Mouse (Mus musculus) limb, embryonic 11.5 days (tissue): Measurements from ENCODE around the gene Osbpl10. TPM values are rescaled to one million over a fixed set of nuclear protein-coding genes. Genes with fewer than 3 reads are reported as not detected.

Experiments used
- ATAC-seq: fragments of 200-750 bp; cut with Nextera tagmentation; 2 replicates; pipeline ENCODE4 v1.8.0; 2017; ENCODE audit warnings: low read depth; ENCODE audit not compliant: insufficient number of reproducible peaks, low FRiP score, low TSS enrichment
- DNase-seq: peaks from one replicate; pipeline ENCODE4 v3.0.0-alpha.2; 2015; ENCODE audit warnings: low spot score
- H3K27ac ChIP-seq: fragments of 300-500 bp; sonication (generic); replicated peaks from 2 replicates; pipeline ENCODE4 v1.5.1; 2014; ENCODE audit warnings: low read depth, mild to moderate bottlenecking, low read length
- H3K27me3 ChIP-seq: fragments of 300-500 bp; sonication (generic); 2 replicates; pipeline ENCODE4 v1.6.1; 2014; ENCODE audit warnings: mild to moderate bottlenecking, low read length, mixed read lengths; ENCODE audit not compliant: control insufficient read depth, insufficient read depth
- H3K36me3 ChIP-seq: fragments of 300-500 bp; sonication (generic); 2 replicates; pipeline ENCODE4 v1.6.1; 2014; ENCODE audit warnings: mild to moderate bottlenecking, low read length, moderate library complexity, mixed read lengths; ENCODE audit not compliant: control insufficient read depth, insufficient read depth
- H3K4me1 ChIP-seq: fragments of 300-500 bp; sonication (generic); 2 replicates; pipeline ENCODE4 v1.6.1; 2014; ENCODE audit warnings: low read length, mixed read lengths; ENCODE audit not compliant: control insufficient read depth, insufficient read depth
- H3K4me2 ChIP-seq: fragments of 300-500 bp; sonication (generic); 2 replicates; pipeline ENCODE4 v1.6.1; 2014; ENCODE audit warnings: low read depth, mild to moderate bottlenecking, moderate library complexity; ENCODE audit not compliant: severe bottlenecking
- H3K4me3 ChIP-seq: fragments of 300-500 bp; sonication (generic); 2 replicates; pipeline ENCODE4 v1.5.1; 2014; ENCODE audit warnings: low read depth, low read length
- H3K9ac ChIP-seq: fragments of 300-500 bp; sonication (generic); 2 replicates; pipeline ENCODE4 v1.6.1; 2014; ENCODE audit warnings: mild to moderate bottlenecking, low read length
- H3K9me3 ChIP-seq: fragments of 300-500 bp; sonication (generic); 2 replicates; pipeline ENCODE4 v1.6.1; 2016; ENCODE audit warnings: low read length; ENCODE audit not compliant: control insufficient read depth
- WGBS: fragments of 180-500 bp; shearing (Covaris S2); extraction: QIAGEN DNeasy Blood & Tissue Kit; methylation state at CpG from one replicate; pipeline ENCODE4 v1.1.7; 2014; 5-methylcytosine and 5-hydroxymethylcytosine counted together
- polyA plus RNA-seq: library from polyadenylated mRNA; unstranded; fragments of >200 nt; fragmentation: Nextera tagmentation; extraction: Ambion mirVana; gene quantifications from 2 replicates; pipeline ENCODE4 v1.2.1, GENCODE M21; 2014

Gene Osbpl10
- polyA plus RNA-seq, 1 experiment from 2014 or later = 1.3 TPM

DNA sequence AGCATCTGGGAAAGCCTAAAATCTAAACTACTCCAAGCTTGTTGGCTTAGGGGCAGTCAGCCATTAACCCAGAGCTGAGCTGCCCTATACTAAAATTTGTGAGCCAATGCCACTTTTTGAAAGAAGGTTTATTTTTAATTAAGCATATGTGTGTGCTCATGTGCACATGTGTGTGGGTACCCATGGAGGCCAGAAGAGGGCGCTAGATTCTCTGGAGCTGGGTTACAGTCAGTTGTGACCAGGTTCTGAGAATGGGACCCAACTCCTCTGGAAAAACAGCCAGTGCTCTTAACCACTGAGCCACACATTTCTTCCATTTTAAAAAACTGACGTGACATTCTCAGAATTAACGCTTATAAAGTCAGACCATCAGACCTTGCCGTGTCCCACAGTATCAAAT lies 119.0 kb downstream of the Osbpl10 start:
- no peak overlapping the region for H3K9ac ChIP-seq
- WGBS = 85% methylated on average over 4 of the region's 4 CpGs
- no peak overlapping the region for H3K4me3 ChIP-seq
- ATAC-seq (no peak), DNase-seq (no peak)
- H3K36me3 ChIP-seq = no peaks in the 10 kb centered on the region
- no peak overlapping the region for H3K4me2 ChIP-seq
- no peaks in the 10 kb centered on the region for H3K9me3 ChIP-seq
- no peaks in the 10 kb centered on the region for H3K4me1 ChIP-seq
- H3K27ac ChIP-seq = no peak overlapping the region
- no peaks in the 10 kb centered on the region for H3K27me3 ChIP-seq

DNA sequence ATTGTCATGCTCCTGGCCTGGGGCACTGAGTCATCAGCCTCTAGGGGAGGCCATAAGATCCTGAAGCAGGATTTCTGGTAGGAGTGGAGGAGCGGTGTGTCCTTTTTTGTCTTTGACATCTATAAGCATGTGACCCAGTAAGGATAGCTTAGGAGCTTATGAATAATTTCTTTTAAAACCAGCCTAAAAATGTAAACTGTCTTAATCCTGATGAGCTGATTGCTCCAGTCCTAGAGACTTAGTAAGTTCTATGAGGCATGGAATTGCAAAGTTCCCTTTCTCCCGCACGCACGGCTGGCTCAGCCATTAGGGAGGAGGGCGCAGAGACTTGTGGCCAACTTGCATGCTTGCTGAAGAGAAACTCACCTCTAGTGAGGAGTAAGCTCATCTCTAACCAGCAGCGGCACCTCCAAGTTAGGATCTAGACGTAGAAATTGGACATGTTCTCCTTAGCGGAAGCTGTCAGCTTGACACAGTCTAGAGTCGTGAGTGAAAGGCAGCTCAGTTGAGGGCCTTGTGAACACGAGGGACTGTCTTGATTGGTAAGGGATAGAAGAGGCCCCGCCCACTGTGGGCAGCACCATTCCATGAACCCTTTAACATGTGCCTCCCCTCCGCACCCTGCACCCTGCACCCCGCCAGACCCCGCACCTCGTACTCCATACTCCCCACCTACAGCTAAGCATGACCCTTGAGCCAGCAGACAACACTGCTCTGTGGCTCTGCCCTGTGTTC lies 122.0 kb downstream of the Osbpl10 start:
- Histone ChIP-seq H3K9me3 (no peaks in the 10 kb centered on the region), H3K4me1 (no peaks in the 10 kb centered on the region), H3K9ac (no peak overlapping the region), H3K4me2 (no peak overlapping the region), H3K27ac (no peak overlapping the region), H3K27me3 (no peaks in the 10 kb centered on the region), H3K36me3 (no peaks in the 10 kb centered on the region), H3K4me3 (no peak overlapping the region)
- 87% methylated on average over 15 of the region's 15 CpGs for WGBS
- ATAC-seq (no peak; the same call in 1 of the 2 replicates), DNase-seq (no peak)

GRCm38 (mm10) chr9:115107430-115107829 lies 129.1 kb downstream of the Osbpl10 start:
- Histone ChIP-seq H3K4me1 (no peaks in the 10 kb centered on the region), H3K27me3 (no peaks in the 10 kb centered on the region), H3K9ac (no peak overlapping the region), H3K9me3 (no peaks in the 10 kb centered on the region), H3K4me3 (no peak overlapping the region), H3K4me2 (no peak overlapping the region), H3K36me3 (no peaks in the 10 kb centered on the region), H3K27ac (no peak overlapping the region)
- DNase-seq (no peak), ATAC-seq (no peak)
- WGBS = 64% methylated on average over 7 of the region's 7 CpGs

GRCm38 (mm10) chr9:115110655-115111054 lies 132.3 kb downstream of the Osbpl10 start:
- H3K4me3 ChIP-seq = no peak overlapping the region
- no peaks in the 10 kb centered on the region for H3K4me1 ChIP-seq
- no peaks in the 10 kb centered on the region for H3K27me3 ChIP-seq
- H3K4me2 ChIP-seq = no peak overlapping the region
- DNase-seq (no peak), ATAC-seq (no peak)
- no peaks in the 10 kb centered on the region for H3K36me3 ChIP-seq
- no peak overlapping the region for H3K27ac ChIP-seq
- no peak overlapping the region for H3K9ac ChIP-seq
- 66% methylated on average over 3 of the region's 3 CpGs for WGBS
- H3K9me3 ChIP-seq = no peaks in the 10 kb centered on the region

- Histone ChIP-seq H3K9ac (no peak overlapping the region), H3K9me3 (no peaks in the 10 kb centered on the region), H3K4me2 (no peak overlapping the region), H3K36me3 (no peaks in the 10 kb centered on the region), H3K27me3 (no peaks in the 10 kb centered on the region), H3K27ac (no peak overlapping the region), H3K4me1 (peaks cover 10% of the 10 kb centered on the region), H3K4me3 (no peak overlapping the region)
- WGBS = 41% methylated on average over 10 of the region's 10 CpGs
- DNase-seq = peak; percentile 38
- 0 out of 2 replicates have a peak, but pooled peaks have one; percentile 37 for ATAC-seq
Measured at GRCm38 (mm10) chr9:115117314-115117713, 138.9 kb downstream of the Osbpl10 start.

- H3K36me3 ChIP-seq = no peaks in the 10 kb centered on the region
- H3K27ac ChIP-seq = no peak overlapping the region
- no peak for ATAC-seq
- no peak overlapping the region for H3K4me2 ChIP-seq
- H3K4me1 ChIP-seq = peaks cover 10% of the 10 kb centered on the region
- DNase-seq = no peak
- no peak overlapping the region for H3K9ac ChIP-seq
- no peaks in the 10 kb centered on the region for H3K27me3 ChIP-seq
- no peak overlapping the region for H3K4me3 ChIP-seq
- H3K9me3 ChIP-seq = no peaks in the 10 kb centered on the region
- WGBS = 77% methylated on average over 5 of the region's 5 CpGs
Measured at GRCm38 (mm10) chr9:115120276-115120675, 141.9 kb downstream of the Osbpl10 start.

- Histone ChIP-seq H3K27me3 (no peaks in the 10 kb centered on the region), H3K4me3 (no peak overlapping the region), H3K27ac (no peak overlapping the region), H3K4me1 (peaks cover 10% of the 10 kb centered on the region), H3K9me3 (no peaks in the 10 kb centered on the region), H3K4me2 (no peak overlapping the region), H3K36me3 (no peaks in the 10 kb centered on the region), H3K9ac (no peak overlapping the region)
- WGBS = 65% methylated on average over 17 of the region's 17 CpGs
- DNase-seq = peak; percentile 44
- ATAC-seq = no peak
Measured at GRCm38 (mm10) chr9:115120678-115121224, 142.4 kb downstream of the Osbpl10 start.

DNA sequence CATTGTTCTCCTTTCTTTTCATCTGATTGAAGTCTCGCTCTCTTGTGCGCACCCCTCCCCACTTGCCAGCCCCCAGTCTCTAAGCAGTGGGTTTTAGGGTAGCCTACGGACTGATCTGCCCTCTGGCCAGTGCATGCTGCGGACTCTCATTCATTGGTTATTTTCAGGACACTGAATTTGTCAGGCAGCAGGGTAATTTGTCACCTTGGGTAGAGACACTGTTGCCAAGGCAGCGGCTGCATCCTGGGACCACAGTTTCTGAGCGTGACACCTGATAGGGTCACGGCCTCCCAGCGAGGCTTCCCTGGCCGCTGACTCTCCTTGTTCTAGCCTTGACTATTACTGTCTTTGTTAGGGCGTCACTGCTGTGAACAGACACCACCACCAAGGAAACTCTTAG lies 149.0 kb downstream of the Osbpl10 start:
- Histone ChIP-seq H3K9me3 (no peaks in the 10 kb centered on the region), H3K4me1 (no peaks in the 10 kb centered on the region), H3K9ac (no peak overlapping the region), H3K36me3 (no peaks in the 10 kb centered on the region), H3K4me2 (no peak overlapping the region), H3K4me3 (no peak overlapping the region), H3K27ac (no peak overlapping the region), H3K27me3 (no peaks in the 10 kb centered on the region)
- DNase-seq (no peak), ATAC-seq (no peak)
- WGBS = 53% methylated on average over 10 of the region's 10 CpGs
